Mouse (Mus musculus): Measurements from ENCODE around the gene Cenpu. TPM values are rescaled to one million over a fixed set of nuclear protein-coding genes. Genes with fewer than 3 reads are reported as not detected.

Cenpu gene
- polyA plus RNA-seq, 1 experiment from 2014 or later: 6.7 TPM

- no peak for ATAC-seq (ENCODE audit: low read depth)
- Histone ChIP-seq H3K9ac (replicated peaks; ENCODE audit: low read depth, low read length) (no peak overlapping the region), H3K27me3 (ENCODE audit: control insufficient read depth, insufficient read depth, low read length) (no peaks in the 10 kb centered on the region), H3K27ac (ENCODE audit: low read depth, low read length) (no peak overlapping the region), H3K4me2 (ENCODE audit: low read depth, low read length) (no peak overlapping the region), H3K36me3 (ENCODE audit: control insufficient read depth, insufficient read depth, low read length) (no peaks in the 10 kb centered on the region), H3K4me3 (ENCODE audit: low read depth, low read length) (no peak overlapping the region), H3K4me1 (ENCODE audit: control insufficient read depth, insufficient read depth, low read length) (no peaks in the 10 kb centered on the region), H3K9me3 (ENCODE audit: control insufficient read depth, low read length) (no peaks in the 10 kb centered on the region)
- WGBS: 95% methylated on average over 7 of the region's 7 CpGs
Measured at GRCm38 (mm10) chr8:46599314-46599904, 47.6 kb downstream of the Cenpu start.

DNA sequence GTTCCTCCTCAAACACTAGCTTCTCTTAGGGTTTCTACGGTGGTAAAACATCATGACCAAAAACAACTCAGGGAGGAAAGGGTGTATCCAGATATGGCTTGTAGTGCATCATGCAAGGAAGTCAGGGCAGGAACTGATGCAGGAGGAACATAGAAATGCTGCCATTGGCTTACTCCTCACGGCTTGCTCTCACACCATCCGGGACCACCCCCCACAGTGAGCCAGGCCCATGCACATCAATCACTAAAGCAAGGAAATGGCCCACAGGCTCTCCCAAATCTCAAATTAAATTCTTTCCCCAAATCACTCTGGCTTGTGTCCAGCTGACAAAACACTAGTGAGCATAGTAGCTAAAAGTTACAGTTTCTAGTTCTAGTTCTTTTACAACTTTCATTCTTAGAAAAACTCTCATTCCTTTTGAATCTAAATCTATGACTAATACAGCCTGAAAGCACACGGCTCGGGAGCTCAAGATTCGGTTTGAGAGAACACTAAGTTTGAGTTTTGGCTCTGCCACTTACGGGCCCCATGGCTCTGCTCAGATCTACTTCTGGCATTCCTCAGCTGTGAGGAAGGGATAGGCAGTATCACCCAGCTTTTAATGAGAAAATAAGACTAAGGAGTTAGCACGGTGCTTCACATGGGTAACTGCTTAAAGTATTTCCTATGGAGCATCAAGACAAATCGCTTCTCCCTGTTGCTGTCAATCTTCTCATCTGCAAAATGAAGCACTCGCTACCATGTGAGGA lies 49.3 kb downstream of the Cenpu start:
- ATAC-seq (ENCODE audit: low read depth): no peak
- H3K9ac ChIP-seq (replicated peaks; ENCODE audit: low read depth, low read length): no peak overlapping the region

GRCm38 (mm10) chr8:46603587-46603986 lies 51.8 kb downstream of the Cenpu start:
- Histone ChIP-seq H3K4me1 (ENCODE audit: control insufficient read depth, insufficient read depth, low read length) (no peaks in the 10 kb centered on the region), H3K4me2 (ENCODE audit: low read depth, low read length) (no peak overlapping the region), H3K9me3 (ENCODE audit: control insufficient read depth, low read length) (no peaks in the 10 kb centered on the region), H3K27ac (ENCODE audit: low read depth, low read length) (no peak overlapping the region), H3K4me3 (ENCODE audit: low read depth, low read length) (no peak overlapping the region), H3K36me3 (ENCODE audit: control insufficient read depth, insufficient read depth, low read length) (no peaks in the 10 kb centered on the region), H3K9ac (replicated peaks; ENCODE audit: low read depth, low read length) (no peak overlapping the region), H3K27me3 (ENCODE audit: control insufficient read depth, insufficient read depth, low read length) (no peaks in the 10 kb centered on the region)
- 92% methylated on average over 5 of the region's 5 CpGs for WGBS
- ATAC-seq (ENCODE audit: low read depth): no peak

More for the DNA sequence above, 49.3 kb downstream of the Cenpu start:
- no peaks in the 10 kb centered on the region for H3K9me3 ChIP-seq (ENCODE audit: control insufficient read depth, low read length)
- no peak overlapping the region for H3K4me2 ChIP-seq (ENCODE audit: low read depth, low read length)
- no peak overlapping the region for H3K27ac ChIP-seq (ENCODE audit: low read depth, low read length)
- H3K4me1 ChIP-seq (ENCODE audit: control insufficient read depth, insufficient read depth, low read length): no peaks in the 10 kb centered on the region
- no peaks in the 10 kb centered on the region for H3K27me3 ChIP-seq (ENCODE audit: control insufficient read depth, insufficient read depth, low read length)
- H3K4me3 ChIP-seq (ENCODE audit: low read depth, low read length): no peak overlapping the region
- H3K36me3 ChIP-seq (ENCODE audit: control insufficient read depth, insufficient read depth, low read length): no peaks in the 10 kb centered on the region
- 70% methylated on average over 10 of the region's 10 CpGs for WGBS

DNA sequence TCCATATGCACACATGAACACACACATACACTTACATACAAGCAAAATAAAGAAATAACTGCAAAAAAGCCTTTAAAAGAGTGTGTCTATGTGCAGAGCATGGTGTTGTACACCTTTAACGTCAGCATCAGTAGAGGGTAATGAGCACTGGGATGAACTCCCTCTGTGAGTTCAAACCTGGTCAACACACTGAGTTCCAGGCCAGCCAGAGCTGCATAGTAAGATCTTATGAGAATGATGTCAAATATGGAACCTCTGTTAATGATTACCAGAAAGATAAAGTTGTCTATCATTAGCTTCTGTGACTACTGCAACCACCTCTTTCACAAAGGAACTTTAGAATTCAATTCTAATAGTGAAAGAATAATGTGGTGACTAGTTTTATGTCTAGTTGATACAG lies 55.1 kb downstream of the Cenpu start:
- Histone ChIP-seq H3K27ac (ENCODE audit: low read depth, low read length) (no peak overlapping the region), H3K4me3 (ENCODE audit: low read depth, low read length) (no peak overlapping the region)
- WGBS: 86% methylated on average over 1 of the region's 1 CpGs

GRCm38 (mm10) chr8:46611557-46611956 lies 59.7 kb downstream of the Cenpu start:
- ATAC-seq (ENCODE audit: low read depth): no peak
- Histone ChIP-seq H3K36me3 (ENCODE audit: control insufficient read depth, insufficient read depth, low read length) (no peaks in the 10 kb centered on the region), H3K4me3 (ENCODE audit: low read depth, low read length) (no peak overlapping the region), H3K9me3 (ENCODE audit: control insufficient read depth, low read length) (no peaks in the 10 kb centered on the region), H3K27ac (ENCODE audit: low read depth, low read length) (no peak overlapping the region), H3K4me1 (ENCODE audit: control insufficient read depth, insufficient read depth, low read length) (peaks cover 3% of the 10 kb centered on the region; the same call in 1 of the 2 replicates), H3K4me2 (ENCODE audit: low read depth, low read length) (no peak overlapping the region), H3K9ac (replicated peaks; ENCODE audit: low read depth, low read length) (no peak overlapping the region), H3K27me3 (ENCODE audit: control insufficient read depth, insufficient read depth, low read length) (no peaks in the 10 kb centered on the region)
- WGBS: 89% methylated on average over 8 of the region's 8 CpGs

More for the DNA sequence above, 55.1 kb downstream of the Cenpu start:
- no peak for ATAC-seq (ENCODE audit: low read depth)
- Histone ChIP-seq H3K9ac (replicated peaks; ENCODE audit: low read depth, low read length) (no peak overlapping the region), H3K27me3 (ENCODE audit: control insufficient read depth, insufficient read depth, low read length) (no peaks in the 10 kb centered on the region), H3K4me2 (ENCODE audit: low read depth, low read length) (no peak overlapping the region), H3K36me3 (ENCODE audit: control insufficient read depth, insufficient read depth, low read length) (no peaks in the 10 kb centered on the region), H3K9me3 (ENCODE audit: control insufficient read depth, low read length) (no peaks in the 10 kb centered on the region), H3K4me1 (ENCODE audit: control insufficient read depth, insufficient read depth, low read length) (no peaks in the 10 kb centered on the region)

GRCm38 (mm10) chr8:46612913-46613312 lies 61.1 kb downstream of the Cenpu start:
- 79% methylated on average over 4 of the region's 4 CpGs for WGBS
- Histone ChIP-seq H3K27ac (ENCODE audit: low read depth, low read length) (no peak overlapping the region), H3K9ac (replicated peaks; ENCODE audit: low read depth, low read length) (no peak overlapping the region), H3K4me1 (ENCODE audit: control insufficient read depth, insufficient read depth, low read length) (peaks cover 4% of the 10 kb centered on the region; the same call in 1 of the 2 replicates), H3K27me3 (ENCODE audit: control insufficient read depth, insufficient read depth, low read length) (no peaks in the 10 kb centered on the region), H3K4me3 (ENCODE audit: low read depth, low read length) (no peak overlapping the region), H3K4me2 (ENCODE audit: low read depth, low read length) (no peak overlapping the region), H3K9me3 (ENCODE audit: control insufficient read depth, low read length) (no peaks in the 10 kb centered on the region), H3K36me3 (ENCODE audit: control insufficient read depth, insufficient read depth, low read length) (no peaks in the 10 kb centered on the region)
- ATAC-seq (ENCODE audit: low read depth): no peak

DNA sequence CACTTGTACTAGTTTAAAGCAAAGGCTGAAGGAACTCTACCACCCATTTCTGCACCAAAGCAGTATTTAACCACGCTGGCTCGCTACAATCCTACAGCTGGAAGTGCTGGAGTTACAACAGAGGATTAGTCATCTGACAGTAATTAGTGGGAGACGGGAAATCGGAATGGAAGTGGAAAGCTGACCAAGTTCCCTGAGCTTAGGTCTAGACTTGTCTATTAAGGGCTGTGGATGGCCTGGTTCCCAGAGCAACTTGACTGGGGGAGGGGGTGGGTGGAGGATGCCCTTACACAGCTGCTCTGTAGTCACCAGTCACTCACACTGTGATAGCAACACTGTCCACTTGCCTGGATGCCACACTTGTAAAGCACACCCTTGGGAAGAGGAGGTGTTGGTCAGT lies 61.5 kb downstream of the Cenpu start:
- H3K27me3 ChIP-seq (ENCODE audit: control insufficient read depth, insufficient read depth, low read length): no peaks in the 10 kb centered on the region
- no peaks in the 10 kb centered on the region for H3K36me3 ChIP-seq (ENCODE audit: control insufficient read depth, insufficient read depth, low read length)
- no peak overlapping the region for H3K4me2 ChIP-seq (ENCODE audit: low read depth, low read length)
- no peak overlapping the region for H3K9ac ChIP-seq (replicated peaks; ENCODE audit: low read depth, low read length)
- no peak overlapping the region for H3K27ac ChIP-seq (ENCODE audit: low read depth, low read length)
- no peak overlapping the region for H3K4me3 ChIP-seq (ENCODE audit: low read depth, low read length)
- H3K9me3 ChIP-seq (ENCODE audit: control insufficient read depth, low read length): no peaks in the 10 kb centered on the region
- WGBS: 77% methylated on average over 4 of the region's 4 CpGs
- no peak for ATAC-seq (ENCODE audit: low read depth)
- peaks cover 4% of the 10 kb centered on the region; the same call in 1 of the 2 replicates for H3K4me1 ChIP-seq (ENCODE audit: control insufficient read depth, insufficient read depth, low read length)

- Histone ChIP-seq H3K4me2 (ENCODE audit: low read depth, low read length) (peak overlapping the region; percentile 45; the same call in 1 of the 2 replicates), H3K9me3 (ENCODE audit: control insufficient read depth, low read length) (no peaks in the 10 kb centered on the region), H3K36me3 (ENCODE audit: control insufficient read depth, insufficient read depth, low read length) (no peaks in the 10 kb centered on the region), H3K27me3 (ENCODE audit: control insufficient read depth, insufficient read depth, low read length) (no peaks in the 10 kb centered on the region), H3K4me1 (ENCODE audit: control insufficient read depth, insufficient read depth, low read length) (peaks cover 16% of the 10 kb centered on the region), H3K9ac (replicated peaks; ENCODE audit: low read depth, low read length) (no peak overlapping the region), H3K27ac (ENCODE audit: low read depth, low read length) (no peak overlapping the region), H3K4me3 (ENCODE audit: low read depth, low read length) (no peak overlapping the region)
- whole genome bisulfite sequencing: 89% methylated on average over 8 of the region's 8 CpGs
- no peak for ATAC-seq (ENCODE audit: low read depth)
Measured at GRCm38 (mm10) chr8:46615936-46616335, 64.1 kb downstream of the Cenpu start.

DNA sequence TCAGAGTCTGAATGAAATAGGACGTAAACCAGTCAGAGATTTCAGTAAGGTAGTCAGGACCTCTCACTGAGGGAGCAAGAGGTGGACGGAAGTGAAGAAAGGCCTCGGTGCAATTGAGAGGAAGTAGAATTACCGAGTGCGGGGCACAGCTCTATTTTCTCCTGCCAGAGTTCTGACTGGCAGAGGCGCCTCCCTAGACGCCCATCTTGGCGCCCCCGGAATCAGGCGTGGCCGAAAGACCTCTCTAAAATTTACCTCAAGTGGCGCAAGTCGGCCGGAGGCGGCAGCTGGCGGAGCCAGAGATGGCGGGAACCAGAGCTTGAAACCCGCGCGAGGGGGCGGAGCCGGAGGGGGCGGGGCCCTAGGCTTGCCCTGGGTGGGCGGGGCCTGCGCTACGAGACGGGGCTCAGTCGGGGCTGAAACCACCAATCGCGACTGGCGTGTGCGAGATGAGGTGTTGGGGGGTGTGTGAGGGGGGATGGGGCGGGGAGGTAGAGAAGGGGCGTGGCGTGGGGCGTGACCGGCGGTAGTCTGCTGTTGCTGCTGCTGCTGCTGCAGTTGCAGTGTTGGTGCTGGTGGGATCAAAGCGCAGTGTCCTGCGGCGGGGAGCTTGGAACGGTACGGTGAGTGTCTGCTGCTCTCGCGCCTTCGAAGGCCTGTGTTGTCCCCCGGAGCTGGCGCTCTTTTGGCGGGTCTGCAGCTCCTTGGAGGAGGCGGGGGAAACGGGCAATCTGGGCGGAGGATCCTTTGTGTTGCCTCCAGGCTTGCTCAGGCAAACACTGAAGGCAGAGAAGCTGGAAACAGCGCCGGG lies 65.3 kb downstream of the Cenpu start, which contains the start of the genes Primpol and Casp3:
Primpol (minus strand) TSS at position 334 of the 811 bp plus-strand sequence.
Casp3 (plus strand) TSS at position 413 of the 811 bp plus-strand sequence.
- 1% methylated on average over 52 of the region's 54 CpGs for WGBS
- peak within 1 kb of the TSS; percentile 94 for H3K9ac ChIP-seq (replicated peaks; ENCODE audit: low read depth, low read length)
- H3K27ac ChIP-seq (ENCODE audit: low read depth, low read length): peak within 1 kb of the TSS; percentile 92
- peaks cover 16% of the 10 kb centered on the region for H3K4me1 ChIP-seq (ENCODE audit: control insufficient read depth, insufficient read depth, low read length)
- H3K27me3 ChIP-seq (ENCODE audit: control insufficient read depth, insufficient read depth, low read length): no peaks in the 10 kb centered on the region
- no peaks in the 10 kb centered on the region for H3K36me3 ChIP-seq (ENCODE audit: control insufficient read depth, insufficient read depth, low read length)
- H3K9me3 ChIP-seq (ENCODE audit: control insufficient read depth, low read length): no peaks in the 10 kb centered on the region
- peak within 1 kb of the TSS; percentile 86 for H3K4me2 ChIP-seq (ENCODE audit: low read depth, low read length)
- ATAC-seq (ENCODE audit: low read depth): peak; percentile 98
- peak within 1 kb of the TSS; percentile 76 for H3K4me3 ChIP-seq (ENCODE audit: low read depth, low read length)

Measured in neural tube, embryonic 14.5 days (tissue).